Mouse (Mus musculus) erythroblast, embryonic 14.5 days (primary cell): ENCODE data around the gene Gm9903. TPM values are rescaled to one million over a fixed set of nuclear protein-coding genes. Genes with fewer than 3 reads are reported as not detected.

Source experiments
- H3K27me3 ChIP-seq: 2 replicates; pipeline ENCODE4 v1.6.1; 2012; ENCODE audit warnings: inconsistent platforms; ENCODE audit not compliant: control insufficient read depth
- H3K36me3 ChIP-seq: 2 replicates; pipeline ENCODE4 v1.6.1; 2012; ENCODE audit warnings: mild to moderate bottlenecking, inconsistent platforms; ENCODE audit not compliant: control insufficient read depth
- H3K4me1 ChIP-seq: 2 replicates; pipeline ENCODE4 v1.6.1; 2012; ENCODE audit warnings: inconsistent platforms; ENCODE audit not compliant: control insufficient read depth
- H3K4me3 ChIP-seq: replicated peaks from 2 replicates; pipeline ENCODE3; 2012; ENCODE audit warnings: moderate library complexity, mild to moderate bottlenecking, inconsistent platforms
- H3K9me3 ChIP-seq: 2 replicates; pipeline ENCODE4 v1.6.1; 2012; ENCODE audit warnings: low read length, inconsistent platforms, mixed read lengths; ENCODE audit not compliant: control insufficient read depth
- GATA1 ChIP-seq: IDR thresholded peaks from 2 replicates; pipeline ENCODE4 v1.6.1; 2012; ENCODE audit warnings: low read length, inconsistent platforms, mixed read lengths
- TAL1 ChIP-seq: IDR thresholded peaks from 3 replicates; pipeline ENCODE4 v1.6.1; 2012; ENCODE audit warnings: low read length, inconsistent platforms, mixed read lengths
- polyA plus RNA-seq: library from polyadenylated mRNA; stranded (reverse); fragments of >175 nt; gene quantifications from 2 replicates; pipeline ENCODE4 v1.2.3, GENCODE M21; 2012

Gm9903 gene
- polyA plus RNA-seq, 1 experiment = not detected

- TF ChIP-seq TAL1 = no peak
- H3K36me3 ChIP-seq = peaks cover 75% of the 10 kb centered on the region
- H3K9me3 ChIP-seq = no peaks in the 10 kb centered on the region
- H3K4me3 ChIP-seq = no peak overlapping the region
- peaks cover 53% of the 10 kb centered on the region for H3K4me1 ChIP-seq
- H3K27me3 ChIP-seq = no peaks in the 10 kb centered on the region
Measured at GRCm38 (mm10) chr5:33635361-33635760, 5.6 kb downstream of the Gm9903 start.

GRCm38 (mm10) chr5:33637606-33638350, 8.1 kb downstream of the Gm9903 start:
- H3K9me3 ChIP-seq = no peaks in the 10 kb centered on the region
- H3K4me3 ChIP-seq = no peak overlapping the region
- TF ChIP-seq TAL1 (no peak), GATA1 (no peak)
- no peaks in the 10 kb centered on the region for H3K27me3 ChIP-seq
- peaks cover 90% of the 10 kb centered on the region for H3K36me3 ChIP-seq
- peaks cover 44% of the 10 kb centered on the region for H3K4me1 ChIP-seq

GRCm38 (mm10) chr5:33638826-33639225, 9.1 kb downstream of the Gm9903 start:
- H3K4me3 ChIP-seq = no peak overlapping the region
- H3K9me3 ChIP-seq = no peaks in the 10 kb centered on the region
- peaks cover 50% of the 10 kb centered on the region for H3K4me1 ChIP-seq
- H3K36me3 ChIP-seq = peaks cover 95% of the 10 kb centered on the region
- H3K27me3 ChIP-seq = no peaks in the 10 kb centered on the region
- no peak for TF ChIP-seq TAL1
- TF ChIP-seq GATA1 = no peak

- no peaks in the 10 kb centered on the region for H3K27me3 ChIP-seq
- H3K36me3 ChIP-seq = peaks cover 96% of the 10 kb centered on the region
- TF ChIP-seq TAL1 (no peak), GATA1 (no peak)
- H3K4me1 ChIP-seq = peaks cover 45% of the 10 kb centered on the region
- H3K9me3 ChIP-seq = no peaks in the 10 kb centered on the region
- H3K4me3 ChIP-seq = no peak overlapping the region
Measured at GRCm38 (mm10) chr5:33640652-33641051, 10.9 kb downstream of the Gm9903 start.

GRCm38 (mm10) chr5:33651017-33651416, 21.3 kb downstream of the Gm9903 start:
- Histone ChIP-seq H3K4me3 (peak overlapping the region; percentile 98), H3K9me3 (no peaks in the 10 kb centered on the region), H3K36me3 (peaks cover 91% of the 10 kb centered on the region), H3K27me3 (no peaks in the 10 kb centered on the region), H3K4me1 (peaks cover 81% of the 10 kb centered on the region)
- TF ChIP-seq GATA1 (0 out of 2 replicates have a peak, but pooled peaks have one; percentile 23), TAL1 (no peak)

GRCm38 (mm10) chr5:33651541-33651920, 21.8 kb downstream of the Gm9903 start:
- Histone ChIP-seq H3K9me3 (no peaks in the 10 kb centered on the region), H3K27me3 (no peaks in the 10 kb centered on the region), H3K4me3 (peak overlapping the region; percentile 98), H3K4me1 (peaks cover 81% of the 10 kb centered on the region), H3K36me3 (peaks cover 91% of the 10 kb centered on the region)
- TF ChIP-seq GATA1 (no peak), TAL1 (no peak)

- Histone ChIP-seq H3K4me1 (peaks cover 83% of the 10 kb centered on the region), H3K4me3 (peak within 1 kb of the TSS; percentile 98), H3K9me3 (no peaks in the 10 kb centered on the region), H3K27me3 (no peaks in the 10 kb centered on the region), H3K36me3 (peaks cover 89% of the 10 kb centered on the region)
- TF ChIP-seq GATA1 = 0 out of 2 replicates have a peak, but pooled peaks have one; percentile 35
- TF ChIP-seq TAL1 = no peak
Measured at GRCm38 (mm10) chr5:33651921-33652782, 22.4 kb downstream of the Gm9903 start, which contains the start of gene Slbp. TSS of gene Slbp (minus strand) at chr5:33652574.

GRCm38 (mm10) chr5:33652783-33653173, 23.1 kb downstream of the Gm9903 start:
- TF ChIP-seq TAL1 = no peak
- TF ChIP-seq GATA1 = no peak
- H3K4me1 ChIP-seq = peaks cover 79% of the 10 kb centered on the region
- peaks cover 83% of the 10 kb centered on the region for H3K36me3 ChIP-seq
- no peaks in the 10 kb centered on the region for H3K9me3 ChIP-seq
- peak overlapping the region; percentile 98 for H3K4me3 ChIP-seq
- H3K27me3 ChIP-seq = no peaks in the 10 kb centered on the region

- H3K9me3 ChIP-seq = no peaks in the 10 kb centered on the region
- no peaks in the 10 kb centered on the region for H3K27me3 ChIP-seq
- no peak for TF ChIP-seq TAL1
- no peak for TF ChIP-seq GATA1
- no peak overlapping the region for H3K4me3 ChIP-seq
- H3K4me1 ChIP-seq = peaks cover 71% of the 10 kb centered on the region
- H3K36me3 ChIP-seq = peaks cover 69% of the 10 kb centered on the region
Measured at GRCm38 (mm10) chr5:33654424-33654823, 24.7 kb downstream of the Gm9903 start.
